Mouse (Mus musculus) embryonic facial prominence, embryonic 10.5 days (tissue): Measurements from ENCODE around the gene Lrp2. TPM values are rescaled to one million over a fixed set of nuclear protein-coding genes. Genes with fewer than 3 reads are reported as not detected.

ENCODE experiments used
- DNase-seq: peaks from one replicate; pipeline ENCODE4 v3.0.0-alpha.2; 2017; ENCODE audit warnings: low spot score
- H3K27ac ChIP-seq: fragments of 300-500 bp; sonication (generic); replicated peaks from 2 replicates; pipeline ENCODE4 v1.5.1; 2016; ENCODE audit warnings: mild to moderate bottlenecking
- H3K27me3 ChIP-seq: fragments of 300-500 bp; sonication (generic); replicated peaks from 2 replicates; pipeline ENCODE4 v1.6.1; 2016; ENCODE audit warnings: low read depth, mild to moderate bottlenecking; ENCODE audit not compliant: poor library complexity, severe bottlenecking
- H3K36me3 ChIP-seq: fragments of 300-500 bp; sonication (generic); replicated peaks from 2 replicates; pipeline ENCODE4 v1.6.1; 2016; ENCODE audit warnings: mild to moderate bottlenecking, moderate library complexity
- H3K4me1 ChIP-seq: fragments of 300-500 bp; sonication (generic); 2 replicates; pipeline ENCODE4 v1.6.1; 2016
- H3K4me3 ChIP-seq: fragments of 300-500 bp; sonication (generic); 2 replicates; pipeline ENCODE4 v1.5.1; 2016; ENCODE audit warnings: mild to moderate bottlenecking, moderate library complexity
- H3K9me3 ChIP-seq: fragments of 300-500 bp; sonication (generic); 2 replicates; pipeline ENCODE4 v1.6.1; 2016; ENCODE audit warnings: mild to moderate bottlenecking
- WGBS: fragments of 180-500 bp; shearing (Covaris S2); methylation state at CpG from one replicate; pipeline ENCODE4 v1.1.7; 2016; 5-methylcytosine and 5-hydroxymethylcytosine counted together
- polyA plus RNA-seq: library from polyadenylated mRNA; unstranded; fragments of >200 nt; fragmentation: Nextera tagmentation; extraction: Ambion mirVana; gene quantifications from 2 replicates; pipeline ENCODE4 v1.2.1, GENCODE M21; 2016

The Lrp2 gene
- polyA plus RNA-seq, 1 experiment from 2014 or later = 1.6 TPM

- Histone ChIP-seq H3K27ac (no peak overlapping the region), H3K4me1 (no peaks in the 10 kb centered on the region), H3K36me3 (no peaks in the 10 kb centered on the region), H3K4me3 (no peak overlapping the region), H3K27me3 (0 out of 2 replicates have a peak, but pooled peaks cover 4% of the 10 kb centered on the region), H3K9me3 (no peaks in the 10 kb centered on the region)
- DNase-seq = no peak
- 86% methylated on average over 1 of the region's 1 CpGs for WGBS
Observed at GRCm38 (mm10) chr2:69576531-69576930, 9.3 kb downstream of the Lrp2 start.

GRCm38 (mm10) chr2:69574934-69575333 is 10.9 kb downstream of the Lrp2 start:
- no peak overlapping the region for H3K4me3 ChIP-seq
- no peak overlapping the region for H3K27ac ChIP-seq
- DNase-seq = no peak
- no peaks in the 10 kb centered on the region for H3K9me3 ChIP-seq
- WGBS = 71% methylated on average over 6 of the region's 6 CpGs
- H3K36me3 ChIP-seq = no peaks in the 10 kb centered on the region
- H3K27me3 ChIP-seq = no peaks in the 10 kb centered on the region
- H3K4me1 ChIP-seq = no peaks in the 10 kb centered on the region

- H3K4me1 ChIP-seq = no peaks in the 10 kb centered on the region
- H3K9me3 ChIP-seq = no peaks in the 10 kb centered on the region
- H3K27me3 ChIP-seq = no peaks in the 10 kb centered on the region
- WGBS = 75% methylated on average over 3 of the region's 3 CpGs
- H3K27ac ChIP-seq = no peak overlapping the region
- DNase-seq = no peak
- no peaks in the 10 kb centered on the region for H3K36me3 ChIP-seq
- H3K4me3 ChIP-seq = no peak overlapping the region
Observed at GRCm38 (mm10) chr2:69574261-69574660, 11.6 kb downstream of the Lrp2 start.

- H3K27me3 ChIP-seq = no peaks in the 10 kb centered on the region
- H3K36me3 ChIP-seq = no peaks in the 10 kb centered on the region
- no peaks in the 10 kb centered on the region for H3K4me1 ChIP-seq
- H3K27ac ChIP-seq = no peak overlapping the region
- no peak overlapping the region for H3K4me3 ChIP-seq
- no peaks in the 10 kb centered on the region for H3K9me3 ChIP-seq
- DNase-seq = no peak
Observed at GRCm38 (mm10) chr2:69573733-69574054, 12.2 kb downstream of the Lrp2 start.

GRCm38 (mm10) chr2:69573038-69573732 is 12.7 kb downstream of the Lrp2 start:
- H3K4me3 ChIP-seq = no peak overlapping the region
- DNase-seq = no peak
- H3K27ac ChIP-seq = no peak overlapping the region; the same call in 1 of the 2 replicates
- 73% methylated on average over 5 of the region's 5 CpGs for WGBS
- H3K4me1 ChIP-seq = no peaks in the 10 kb centered on the region
- H3K36me3 ChIP-seq = no peaks in the 10 kb centered on the region
- no peaks in the 10 kb centered on the region for H3K9me3 ChIP-seq
- H3K27me3 ChIP-seq = no peaks in the 10 kb centered on the region

- Histone ChIP-seq H3K36me3 (no peaks in the 10 kb centered on the region), H3K9me3 (no peaks in the 10 kb centered on the region), H3K4me1 (no peaks in the 10 kb centered on the region), H3K27me3 (no peaks in the 10 kb centered on the region), H3K27ac (no peak overlapping the region), H3K4me3 (no peak overlapping the region)
- 83% methylated on average over 6 of the region's 6 CpGs for WGBS
- DNase-seq = no peak
Observed at GRCm38 (mm10) chr2:69570556-69570955, 15.3 kb downstream of the Lrp2 start.

- no peak for DNase-seq
- Histone ChIP-seq H3K9me3 (no peaks in the 10 kb centered on the region), H3K27ac (no peak overlapping the region), H3K4me3 (no peak overlapping the region), H3K27me3 (no peaks in the 10 kb centered on the region), H3K36me3 (no peaks in the 10 kb centered on the region), H3K4me1 (no peaks in the 10 kb centered on the region)
- 79% methylated on average over 7 of the region's 7 CpGs for WGBS
Observed at GRCm38 (mm10) chr2:69566281-69566680, 19.6 kb downstream of the Lrp2 start.

- H3K27me3 ChIP-seq = no peaks in the 10 kb centered on the region
- H3K27ac ChIP-seq = no peak overlapping the region
- no peaks in the 10 kb centered on the region for H3K4me1 ChIP-seq
- WGBS = 84% methylated on average over 6 of the region's 6 CpGs
- DNase-seq = no peak
- no peak overlapping the region for H3K4me3 ChIP-seq
- H3K9me3 ChIP-seq = no peaks in the 10 kb centered on the region
- H3K36me3 ChIP-seq = no peaks in the 10 kb centered on the region
Observed at GRCm38 (mm10) chr2:69563492-69563891, 22.4 kb downstream of the Lrp2 start.

- Histone ChIP-seq H3K4me1 (no peaks in the 10 kb centered on the region), H3K36me3 (no peaks in the 10 kb centered on the region), H3K9me3 (no peaks in the 10 kb centered on the region), H3K4me3 (no peak overlapping the region), H3K27ac (no peak overlapping the region), H3K27me3 (no peaks in the 10 kb centered on the region)
- 75% methylated on average over 5 of the region's 5 CpGs for WGBS
- DNase-seq = no peak
Observed at GRCm38 (mm10) chr2:69562761-69563160, 23.1 kb downstream of the Lrp2 start.

- Histone ChIP-seq H3K36me3 (no peaks in the 10 kb centered on the region), H3K27ac (no peak overlapping the region), H3K27me3 (no peaks in the 10 kb centered on the region), H3K9me3 (no peaks in the 10 kb centered on the region), H3K4me1 (no peaks in the 10 kb centered on the region), H3K4me3 (no peak overlapping the region)
- no peak for DNase-seq
- 89% methylated on average over 4 of the region's 4 CpGs for WGBS
Observed at GRCm38 (mm10) chr2:69560221-69560620, 25.6 kb downstream of the Lrp2 start.

- no peaks in the 10 kb centered on the region for H3K36me3 ChIP-seq
- no peaks in the 10 kb centered on the region for H3K9me3 ChIP-seq
Observed at GRCm38 (mm10) chr2:69559380-69559779, 26.5 kb downstream of the Lrp2 start.

GRCm38 (mm10) chr2:69556686-69557085 is 29.2 kb downstream of the Lrp2 start:
- no peak overlapping the region for H3K27ac ChIP-seq
- H3K9me3 ChIP-seq = no peaks in the 10 kb centered on the region
- peaks cover 5% of the 10 kb centered on the region; the same call in 1 of the 2 replicates for H3K4me1 ChIP-seq
- H3K27me3 ChIP-seq = no peaks in the 10 kb centered on the region
- 79% methylated on average over 7 of the region's 7 CpGs for WGBS
- no peak for DNase-seq
- H3K36me3 ChIP-seq = no peaks in the 10 kb centered on the region
- no peak overlapping the region for H3K4me3 ChIP-seq

More at GRCm38 (mm10) chr2:69559380-69559779, 26.5 kb downstream of the Lrp2 start:
- no peaks in the 10 kb centered on the region for H3K27me3 ChIP-seq
- no peaks in the 10 kb centered on the region for H3K4me1 ChIP-seq
- H3K27ac ChIP-seq = no peak overlapping the region
- WGBS = 73% methylated on average over 15 of the region's 15 CpGs
- no peak overlapping the region for H3K4me3 ChIP-seq
- DNase-seq = no peak

- DNase-seq = no peak
- H3K27me3 ChIP-seq = peaks cover 11% of the 10 kb centered on the region; the same call in 1 of the 2 replicates
- H3K9me3 ChIP-seq = no peaks in the 10 kb centered on the region
- no peak overlapping the region for H3K4me3 ChIP-seq
- no peaks in the 10 kb centered on the region for H3K36me3 ChIP-seq
- peaks cover 5% of the 10 kb centered on the region; the same call in 1 of the 2 replicates for H3K4me1 ChIP-seq
- no peak overlapping the region for H3K27ac ChIP-seq
- 85% methylated on average over 5 of the region's 5 CpGs for WGBS
Observed at GRCm38 (mm10) chr2:69551639-69552038, 34.2 kb downstream of the Lrp2 start.
